Mouse (Mus musculus): ENCODE data around the gene Trappc6a. TPM values are rescaled to one million over a fixed set of nuclear protein-coding genes. Genes with fewer than 3 reads are reported as not detected.
"Not testable (repeated sequence)": the region's sequence is repeated elsewhere in the genome, so short reads cannot be mapped to it uniquely, and the experiment has no call there.

Trappc6a gene
- polyA plus RNA-seq, 1 experiment from 2014 or later: 51.6 TPM

DNA sequence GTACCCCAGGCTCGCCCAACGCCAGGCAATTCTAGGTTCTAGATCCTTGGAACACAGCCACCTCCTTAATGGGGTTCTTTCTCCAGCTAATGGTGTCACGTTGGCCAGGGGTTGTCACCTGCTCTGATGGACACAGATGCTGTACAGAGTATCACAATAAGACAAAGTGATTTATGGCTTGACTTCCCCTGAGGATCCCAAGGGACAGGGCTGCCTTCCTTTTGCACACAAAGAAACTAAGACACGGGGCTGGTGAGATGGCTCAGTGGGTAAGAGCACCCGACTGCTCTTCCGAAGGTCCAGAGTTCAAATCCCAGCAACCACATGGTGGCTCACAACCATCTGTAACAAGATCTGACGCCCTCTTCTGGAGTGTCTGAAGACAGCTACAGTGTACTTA is 3.7 kb downstream of the Trappc6a start:
- WGBS: 89% methylated on average over 6 of the region's 7 CpGs

DNA sequence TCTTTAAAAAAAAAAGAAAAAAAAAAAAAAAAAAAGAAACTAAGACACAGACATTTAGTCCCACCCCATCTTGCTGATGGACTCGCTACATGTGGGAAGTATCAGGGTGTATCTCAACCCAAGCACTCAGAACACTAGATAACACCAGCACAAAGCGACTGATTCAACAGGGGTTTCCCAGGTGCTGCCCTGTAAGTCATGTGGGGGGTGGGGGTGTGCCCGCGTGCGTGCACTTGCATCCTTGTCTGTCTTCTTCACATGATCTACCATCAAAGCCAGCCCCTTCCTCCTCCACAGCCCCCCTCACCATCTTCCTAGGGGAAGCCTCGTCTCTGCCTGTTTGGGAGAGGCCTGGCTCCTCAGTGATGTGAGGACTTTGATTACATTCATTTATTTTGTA is 4.2 kb downstream of the Trappc6a start:
- 80% methylated on average over 6 of the region's 6 CpGs for WGBS
- no peak for ATAC-seq (ENCODE audit: low FRiP score)

More for the DNA sequence above, 3.7 kb downstream of the Trappc6a start:
- H3K27me3 ChIP-seq (ENCODE audit: control insufficient read depth, insufficient read depth, low read length); H3K36me3 ChIP-seq (ENCODE audit: control insufficient read depth, insufficient read depth, low read length); ATAC-seq (ENCODE audit: low FRiP score); DNase-seq (ENCODE audit: low spot score, missing footprints); H3K27ac ChIP-seq (ENCODE audit: low read depth, low read length); H3K4me3 ChIP-seq (ENCODE audit: low read depth, low read length); H3K9ac ChIP-seq (ENCODE audit: low read length); H3K4me2 ChIP-seq; H3K9me3 ChIP-seq (ENCODE audit: control insufficient read depth, low read length): not testable (repeated sequence)
- peaks cover 14% of the 10 kb centered on the region for H3K4me1 ChIP-seq (ENCODE audit: control insufficient read depth, insufficient read depth, low read length)

DNA sequence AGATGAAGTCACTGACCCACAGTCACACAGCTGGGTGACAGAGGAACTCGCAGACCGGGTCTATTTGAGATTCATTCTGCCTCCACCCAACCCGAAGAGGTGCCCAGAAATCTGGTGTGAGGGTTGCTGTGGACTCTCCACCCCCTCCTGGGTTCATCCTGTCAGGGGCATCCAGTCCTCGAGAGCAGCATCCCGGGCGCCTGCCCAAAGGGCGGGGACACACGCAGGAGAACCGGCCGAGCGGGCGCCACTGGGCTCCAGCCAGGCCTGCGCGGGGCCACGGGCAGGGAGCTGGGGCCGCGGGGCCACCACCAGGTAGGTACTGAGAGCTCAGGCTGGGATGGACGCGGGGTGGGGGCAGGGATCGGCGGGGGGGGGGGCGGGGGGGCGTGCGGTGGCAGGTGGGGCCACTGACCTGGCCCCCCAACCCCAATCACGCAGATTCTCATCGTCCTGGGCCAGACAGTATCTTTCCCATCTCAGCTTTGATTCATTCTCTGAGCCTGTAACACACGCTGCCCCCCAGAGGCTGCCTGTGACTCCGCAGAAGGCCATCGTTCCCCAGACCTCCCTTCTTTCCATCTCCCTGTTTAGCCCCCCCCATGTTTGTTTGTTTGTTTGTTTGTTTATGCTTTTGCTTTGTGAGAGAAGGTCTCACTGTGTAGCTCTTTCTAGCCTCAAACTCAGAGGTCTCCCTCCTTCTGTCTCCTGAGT is 9.6 kb downstream of the Trappc6a start, which contains the start of gene Nkpd1:
Nkpd1 (plus strand) TSS at position 187 of the 714 bp plus-strand sequence.
- Histone ChIP-seq H3K27me3 (ENCODE audit: control insufficient read depth, insufficient read depth, low read length) (peaks cover 47% of the 10 kb centered on the region), H3K9ac (ENCODE audit: low read length) (peak within 1 kb of the TSS; percentile 59), H3K9me3 (ENCODE audit: control insufficient read depth, low read length) (no peaks in the 10 kb centered on the region), H3K4me2 (peak within 1 kb of the TSS; percentile 44), H3K4me3 (ENCODE audit: low read depth, low read length) (peak within 1 kb of the TSS; percentile 9; the same call in 1 of the 2 replicates), H3K4me1 (ENCODE audit: control insufficient read depth, insufficient read depth, low read length) (peaks cover 13% of the 10 kb centered on the region; the same call in 1 of the 2 replicates), H3K36me3 (ENCODE audit: control insufficient read depth, insufficient read depth, low read length) (no peaks in the 10 kb centered on the region), H3K27ac (ENCODE audit: low read depth, low read length) (no peak within 1 kb of the TSS)
- no peak for DNase-seq (ENCODE audit: low spot score, missing footprints)
- 5% methylated on average over 22 of the region's 29 CpGs for WGBS
- ATAC-seq (ENCODE audit: low FRiP score): peak; percentile 25; the same call in 1 of the 2 replicates

More for the DNA sequence above, 4.2 kb downstream of the Trappc6a start:
- H3K4me2 ChIP-seq: no peak overlapping the region
- no peak overlapping the region for H3K9ac ChIP-seq (ENCODE audit: low read length)
- DNase-seq (ENCODE audit: low spot score, missing footprints): no peak
- H3K27ac ChIP-seq (ENCODE audit: low read depth, low read length): no peak overlapping the region
- H3K4me3 ChIP-seq (ENCODE audit: low read depth, low read length): no peak overlapping the region
- H3K36me3 ChIP-seq (ENCODE audit: control insufficient read depth, insufficient read depth, low read length): no peaks in the 10 kb centered on the region
- H3K9me3 ChIP-seq (ENCODE audit: control insufficient read depth, low read length): no peaks in the 10 kb centered on the region
- H3K4me1 ChIP-seq (ENCODE audit: control insufficient read depth, insufficient read depth, low read length): peaks cover 11% of the 10 kb centered on the region
- no peaks in the 10 kb centered on the region; the same call in 1 of the 2 replicates for H3K27me3 ChIP-seq (ENCODE audit: control insufficient read depth, insufficient read depth, low read length)

DNA sequence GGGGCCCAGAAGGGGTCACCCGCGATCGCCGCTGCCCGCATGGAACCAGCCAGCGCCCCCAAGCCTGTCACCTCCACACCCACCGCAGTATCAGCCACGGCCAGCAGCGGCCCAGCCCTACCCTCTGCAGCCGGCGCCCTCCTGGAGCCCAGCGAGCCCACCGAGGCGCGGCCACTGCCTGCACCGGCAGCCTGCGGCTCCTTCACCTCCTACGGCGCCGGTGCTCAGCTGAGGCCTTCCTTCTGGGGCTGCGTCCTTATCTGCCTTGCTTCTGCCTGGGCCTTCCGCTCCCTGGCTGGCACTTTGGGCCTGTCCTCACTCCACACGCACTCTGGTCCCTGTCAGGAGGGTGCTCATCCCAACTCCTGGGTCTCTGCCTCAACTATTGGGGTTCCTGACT is 11.8 kb downstream of the Trappc6a start:
- Histone ChIP-seq H3K9me3 (ENCODE audit: control insufficient read depth, low read length) (no peaks in the 10 kb centered on the region), H3K36me3 (ENCODE audit: control insufficient read depth, insufficient read depth, low read length) (no peaks in the 10 kb centered on the region), H3K9ac (ENCODE audit: low read length) (peak overlapping the region; percentile 56), H3K27me3 (ENCODE audit: control insufficient read depth, insufficient read depth, low read length) (peaks cover 69% of the 10 kb centered on the region), H3K4me3 (ENCODE audit: low read depth, low read length) (peak overlapping the region; percentile 17; the same call in 1 of the 2 replicates), H3K4me1 (ENCODE audit: control insufficient read depth, insufficient read depth, low read length) (peaks cover 24% of the 10 kb centered on the region), H3K27ac (ENCODE audit: low read depth, low read length) (no peak overlapping the region), H3K4me2 (peak overlapping the region; percentile 57)
- ATAC-seq (ENCODE audit: low FRiP score): no peak
- no peak for DNase-seq (ENCODE audit: low spot score, missing footprints)
- WGBS: 5% methylated on average over 23 of the region's 23 CpGs

DNA sequence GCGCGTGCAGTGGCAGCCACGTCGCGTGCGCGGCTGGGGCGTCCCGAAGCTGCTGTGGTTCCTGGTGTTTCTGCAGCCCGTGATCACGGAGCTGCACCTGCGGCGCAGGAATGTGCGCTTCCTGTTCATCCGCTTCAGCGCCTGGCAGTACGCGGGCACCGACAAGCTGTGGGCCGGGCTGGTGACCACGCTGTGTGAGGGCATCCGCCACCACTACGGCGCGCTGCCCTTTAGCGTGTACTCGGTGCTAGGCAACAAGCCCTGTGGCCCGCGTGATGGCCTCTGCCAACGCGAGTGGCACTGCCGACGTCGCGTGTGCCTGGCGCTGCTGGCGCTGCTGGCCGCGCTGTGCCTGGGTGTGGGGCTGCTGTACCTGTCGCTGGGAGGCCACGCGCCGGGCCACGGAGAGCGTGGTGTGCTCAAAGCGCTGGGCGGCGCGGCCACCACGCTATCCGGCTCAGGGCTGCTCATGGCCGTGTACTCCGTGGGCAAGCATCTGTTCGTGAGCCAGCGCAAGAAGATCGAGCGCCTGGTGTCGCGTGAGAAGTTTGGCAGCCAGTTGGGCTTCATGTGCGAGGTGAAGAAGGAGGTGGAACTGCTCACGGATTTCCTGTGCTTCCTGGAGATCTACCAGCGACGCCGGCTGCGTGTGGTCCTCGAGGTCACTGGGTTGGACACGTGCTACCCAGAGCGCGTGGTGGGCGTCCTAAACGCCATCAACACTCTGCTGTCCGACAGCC is 15.0 kb downstream of the Trappc6a start:
- WGBS: 14% methylated on average over 72 of the region's 72 CpGs
- no peak for DNase-seq (ENCODE audit: low spot score, missing footprints)

DNA sequence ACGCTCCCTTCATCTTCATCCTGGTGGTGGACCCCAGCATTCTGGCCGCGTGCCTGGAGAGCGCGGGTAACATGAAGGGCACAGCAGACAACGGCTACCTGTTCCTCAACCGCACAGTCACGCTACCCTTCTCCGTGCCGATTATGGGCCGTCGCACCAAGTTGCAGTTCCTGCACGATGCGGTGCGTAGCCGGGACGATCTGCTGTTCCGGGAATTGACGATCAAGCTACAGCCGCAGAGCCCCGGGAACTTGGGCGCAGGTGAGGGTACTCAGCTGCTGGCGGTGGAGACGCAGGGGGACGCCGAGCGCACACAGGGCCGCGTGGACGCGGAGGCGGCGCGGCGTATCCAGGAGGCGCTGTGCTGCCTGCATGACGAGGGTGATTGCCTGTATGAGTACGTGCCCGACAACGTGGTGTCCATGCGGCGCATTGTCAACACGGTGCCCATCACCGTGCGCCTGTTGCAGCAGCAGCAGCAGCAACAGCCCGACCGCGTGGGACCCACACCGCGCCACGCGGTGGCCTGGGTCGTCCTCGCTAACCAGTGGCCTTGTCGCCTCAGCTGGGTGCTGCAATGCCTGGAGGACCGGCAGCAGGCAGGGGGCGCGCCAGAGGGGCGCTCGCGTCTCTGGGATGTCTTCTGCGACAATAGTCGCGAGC is 15.7 kb downstream of the Trappc6a start:
- 2% methylated on average over 63 of the region's 64 CpGs for WGBS
- H3K4me1 ChIP-seq (ENCODE audit: control insufficient read depth, insufficient read depth, low read length): peaks cover 20% of the 10 kb centered on the region
- peak; percentile 97 for DNase-seq (ENCODE audit: low spot score, missing footprints)
- ATAC-seq (ENCODE audit: low FRiP score): peak; percentile 71
- H3K27me3 ChIP-seq (ENCODE audit: control insufficient read depth, insufficient read depth, low read length): peaks cover 65% of the 10 kb centered on the region
- H3K36me3 ChIP-seq (ENCODE audit: control insufficient read depth, insufficient read depth, low read length): no peaks in the 10 kb centered on the region
- H3K9me3 ChIP-seq (ENCODE audit: control insufficient read depth, low read length): no peaks in the 10 kb centered on the region
- H3K9ac ChIP-seq (ENCODE audit: low read length): peak overlapping the region; percentile 59
- no peak overlapping the region for H3K27ac ChIP-seq (ENCODE audit: low read depth, low read length)
- H3K4me2 ChIP-seq: peak overlapping the region; percentile 60
- H3K4me3 ChIP-seq (ENCODE audit: low read depth, low read length): peak overlapping the region; percentile 36

More for the DNA sequence above, 15.0 kb downstream of the Trappc6a start:
- Histone ChIP-seq H3K27ac (ENCODE audit: low read depth, low read length) (no peak overlapping the region), H3K4me3 (ENCODE audit: low read depth, low read length) (peak overlapping the region; percentile 36), H3K9ac (ENCODE audit: low read length) (no peak overlapping the region), H3K36me3 (ENCODE audit: control insufficient read depth, insufficient read depth, low read length) (no peaks in the 10 kb centered on the region), H3K9me3 (ENCODE audit: control insufficient read depth, low read length) (no peaks in the 10 kb centered on the region), H3K27me3 (ENCODE audit: control insufficient read depth, insufficient read depth, low read length) (peaks cover 71% of the 10 kb centered on the region), H3K4me2 (peak overlapping the region; percentile 60), H3K4me1 (ENCODE audit: control insufficient read depth, insufficient read depth, low read length) (peaks cover 20% of the 10 kb centered on the region)
- no peak for ATAC-seq (ENCODE audit: low FRiP score)

DNA sequence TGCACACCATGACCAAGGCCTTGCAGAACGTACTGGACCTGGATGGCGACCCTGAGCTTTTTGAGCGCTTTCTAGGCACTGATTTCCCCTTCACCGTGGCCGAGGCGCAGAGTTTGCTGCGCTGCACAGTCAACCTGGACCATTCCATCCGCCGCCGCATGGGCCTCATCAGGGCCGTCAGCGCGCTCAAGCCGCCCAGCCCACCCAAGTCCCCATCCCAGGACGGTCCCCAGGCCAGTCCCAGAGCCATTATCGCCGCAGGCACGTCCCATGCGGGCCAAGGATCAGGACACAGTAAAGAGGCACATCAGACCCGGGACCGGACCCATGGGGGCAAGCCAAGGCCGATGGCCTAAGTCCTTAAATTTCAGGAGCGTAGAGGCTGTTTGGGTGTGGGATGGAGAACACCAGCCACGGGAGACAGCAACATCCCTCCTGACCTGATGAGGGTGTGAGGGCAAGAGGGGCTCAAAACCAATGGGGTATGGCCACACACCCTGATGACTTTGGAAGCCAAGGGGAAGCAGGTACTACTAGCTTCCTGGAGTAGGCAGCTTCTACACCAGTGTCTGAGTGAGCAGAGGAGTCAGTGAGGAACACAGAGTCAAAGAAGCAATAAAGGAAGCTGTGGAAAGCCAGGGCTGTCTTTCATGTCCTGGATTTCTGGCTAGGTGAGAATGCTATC is 16.4 kb downstream of the Trappc6a start:
- DNase-seq (ENCODE audit: low spot score, missing footprints) (peak; percentile 92), ATAC-seq (ENCODE audit: low FRiP score) (peak; percentile 53)
- H3K9me3 ChIP-seq (ENCODE audit: control insufficient read depth, low read length): no peaks in the 10 kb centered on the region
- peak overlapping the region; percentile 36 for H3K4me3 ChIP-seq (ENCODE audit: low read depth, low read length)
- H3K4me2 ChIP-seq: peak overlapping the region; percentile 60
- 13% methylated on average over 24 of the region's 24 CpGs for WGBS
- no peaks in the 10 kb centered on the region for H3K36me3 ChIP-seq (ENCODE audit: control insufficient read depth, insufficient read depth, low read length)
- peaks cover 58% of the 10 kb centered on the region for H3K27me3 ChIP-seq (ENCODE audit: control insufficient read depth, insufficient read depth, low read length)
- H3K4me1 ChIP-seq (ENCODE audit: control insufficient read depth, insufficient read depth, low read length): peaks cover 19% of the 10 kb centered on the region
- no peak overlapping the region for H3K27ac ChIP-seq (ENCODE audit: low read depth, low read length)
- peak overlapping the region; percentile 59 for H3K9ac ChIP-seq (ENCODE audit: low read length)

DNA sequence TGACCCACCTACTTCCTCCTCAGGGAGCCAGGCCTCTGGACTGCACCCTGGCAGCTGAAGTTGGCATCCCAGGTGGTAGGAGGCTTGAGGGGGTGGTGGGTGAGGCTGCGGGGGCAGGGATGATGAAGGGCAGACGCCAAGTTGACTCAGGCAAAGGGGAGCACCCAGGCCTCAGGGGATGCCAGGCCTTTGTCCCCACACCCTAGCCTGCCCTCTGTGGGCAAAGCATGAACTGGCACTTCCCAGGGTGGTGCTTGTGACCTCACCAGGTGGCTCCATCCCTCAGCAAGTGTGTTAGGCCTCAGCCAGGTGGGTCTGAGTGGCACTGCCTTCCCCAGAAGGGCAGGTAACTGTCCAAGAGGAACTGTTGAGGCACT is 16.9 kb downstream of the Trappc6a start:
- Histone ChIP-seq H3K27ac (ENCODE audit: low read depth, low read length) (no peak overlapping the region), H3K4me1 (ENCODE audit: control insufficient read depth, insufficient read depth, low read length) (peaks cover 14% of the 10 kb centered on the region), H3K9ac (ENCODE audit: low read length) (no peak overlapping the region), H3K4me2 (no peak overlapping the region), H3K36me3 (ENCODE audit: control insufficient read depth, insufficient read depth, low read length) (no peaks in the 10 kb centered on the region; the same call in 1 of the 2 replicates), H3K4me3 (ENCODE audit: low read depth, low read length) (no peak overlapping the region), H3K9me3 (ENCODE audit: control insufficient read depth, low read length) (no peaks in the 10 kb centered on the region), H3K27me3 (ENCODE audit: control insufficient read depth, insufficient read depth, low read length) (peaks cover 53% of the 10 kb centered on the region)
- DNase-seq (ENCODE audit: low spot score, missing footprints) (no peak), ATAC-seq (ENCODE audit: low FRiP score) (no peak)
- WGBS: 71% methylated on average over 2 of the region's 2 CpGs
